Mouse (Mus musculus) embryo, embryonic 11 days (tissue): Measurements from ENCODE around the gene Spata6.

Experiments used
- DNase-seq: peaks from one replicate; pipeline ENCODE4 v3.0.0-alpha.2; 2015

The Spata6 gene

GRCm38 (mm10) chr4:111852626-111853025 is 132.8 kb downstream of the Spata6 start:
- no peak for DNase-seq

GRCm38 (mm10) chr4:111866701-111867100 is 146.9 kb downstream of the Spata6 start:
- DNase-seq: no peak

GRCm38 (mm10) chr4:111867743-111868401 is 148.1 kb downstream of the Spata6 start:
- DNase-seq: no peak
